9 mouse cellular contexts compared by ENCODE assay signal in the genomic region with DNA sequence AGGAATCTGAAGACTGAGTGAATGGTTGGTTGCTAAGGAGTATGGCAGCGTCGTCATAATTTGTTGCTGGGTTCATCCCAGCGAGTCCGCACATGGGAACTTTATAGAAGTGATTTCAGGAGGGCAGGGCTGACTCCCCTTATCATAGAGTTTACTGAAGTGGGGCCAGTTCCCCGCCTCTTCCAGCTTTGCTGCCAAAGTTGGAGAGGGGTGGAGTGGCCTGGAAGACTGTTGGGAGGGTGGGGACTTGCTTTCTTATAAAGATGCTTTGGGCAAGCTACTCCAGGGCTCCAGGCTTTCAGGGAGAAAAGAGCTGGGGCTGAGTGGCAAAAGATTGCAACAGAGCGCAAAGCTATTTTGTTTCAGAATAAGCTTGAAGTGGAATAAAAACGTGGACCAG. TPM values are rescaled to one million over a fixed set of nuclear protein-coding genes. Genes with fewer than 3 reads are reported as not detected.
DNase-seq lines count a peak whose midpoint lies in the region; ATAC-seq and TF ChIP-seq lines count a peak whose summit lies in the region.
"Had no signal": no experiment of that assay in that cellular context is flagged by ENCODE, and none has a peak within 500 bp of the region (broad histone marks: within the 10 kb centered on the region; RNA-seq: fewer than 3 reads in every experiment).

No protein-coding gene starts in this region.

- H3K9ac ChIP-seq in hindbrain, embryonic 14.5 days = no peak overlapping the region
- H3K9ac ChIP-seq in liver, embryonic 15.5 days = no peak overlapping the region
- H3K9ac ChIP-seq: liver, embryonic 14.5 days had no signal

- peak overlapping the region; percentile 99 for H3K4me2 ChIP-seq in hindbrain, embryonic 14.5 days (replicated peaks)
- 0 out of 2 replicates have a peak overlapping the region, but pooled peaks have one; percentile 59 for H3K4me2 ChIP-seq in liver, embryonic 15.5 days

- H3K27me3 ChIP-seq in hindbrain, embryonic 14.5 days (ENCODE audit: control insufficient read depth, insufficient read depth, low read length) = peaks cover 17% of the 10 kb centered on the region
- H3K27me3 ChIP-seq in liver, embryonic 15.5 days = no peaks in the 10 kb centered on the region; the same call in 1 of the 2 replicates

- TF ChIP-seq CTCF in gastrocnemius, adult 2 months (IDR thresholded peaks at IDR 0.05) = no peak

- WGBS in hindbrain, embryonic 14.5 days = 41% methylated on average over 7 of the region's 7 CpGs
- WGBS in liver, embryonic 15.5 days (ENCODE audit: insufficient replicate concordance) = 36% methylated on average over 7 of the region's 7 CpGs

- no peaks in the 10 kb centered on the region for H3K36me3 ChIP-seq in hindbrain, embryonic 14.5 days (replicated peaks; ENCODE audit: control insufficient read depth, insufficient read depth)
- H3K36me3 ChIP-seq in liver, embryonic 15.5 days (replicated peaks) = no peaks in the 10 kb centered on the region

- intact Hi-C loops in gastrocnemius, adult 2 months (cut with DNase I) = loop anchor here (5.0 kb wide), 1 partner anchor 106 kb away; no protein-coding TSS in a partner anchor

- H3K27ac ChIP-seq in gastrocnemius, adult 2 months = 0 out of 2 replicates have a peak overlapping the region, but pooled peaks have one; percentile 2
- no peak overlapping the region for H3K27ac ChIP-seq in hindbrain, embryonic 14.5 days
- no peak overlapping the region for H3K27ac ChIP-seq in liver, embryonic 15.5 days (replicated peaks)
- H3K27ac ChIP-seq: liver, embryonic 14.5 days had no signal

- ATAC-seq in cerebellum, adult (ENCODE audit: insufficient number of reproducible peaks, low FRiP score, low TSS enrichment) = no peak
- ATAC-seq in hindbrain, embryonic 14.5 days (ENCODE audit: low FRiP score) = no peak
- ATAC-seq in liver, embryonic 15.5 days (ENCODE audit: insufficient read depth) = no peak

- no peaks in the 10 kb centered on the region for H3K9me3 ChIP-seq in hindbrain, embryonic 14.5 days (ENCODE audit: control insufficient read depth, low read length)
- no peaks in the 10 kb centered on the region for H3K9me3 ChIP-seq in liver, embryonic 15.5 days (replicated peaks)

- peak; percentile 11 to 22 for DNase-seq in cerebellum, postnatal 10 days
- DNase-seq in gastrocnemius, adult 2 months = peak; percentile 44
- DNase-seq in hindbrain, embryonic 14.5 days (ENCODE audit: low spot score) = no peak
- DNase-seq in ovary, postnatal 14 days (ENCODE audit: low spot score) = peak; percentile 22
- DNase-seq in layer of hippocampus, adult 18-20 months (ENCODE audit: low spot score in 2 of 2) = no peak
- no peak for DNase-seq in thymus, postnatal 10 days (ENCODE audit: low spot score in 2 of 2)

- H3K4me1 ChIP-seq in hindbrain, embryonic 14.5 days (replicated peaks; ENCODE audit: control insufficient read depth, insufficient read depth, low read length) = peaks cover 4% of the 10 kb centered on the region
- H3K4me1 ChIP-seq in liver, embryonic 15.5 days (replicated peaks) = no peaks in the 10 kb centered on the region

- H3K4me3 ChIP-seq in gastrocnemius, adult 2 months = peak overlapping the region; percentile 75
- peak overlapping the region; percentile 57 for H3K4me3 ChIP-seq in hindbrain, embryonic 14.5 days (replicated peaks; ENCODE audit: low read length)
- H3K4me3 ChIP-seq in liver, embryonic 15.5 days (replicated peaks) = no peak overlapping the region

RNA-seq across cellular contexts. Expression of a gene that starts 0.7 kb away (rescaled TPM):
- 1 to 10 TPM; 5.7 to 5.9 TPM for total RNA-seq in gastrocnemius, adult 2 months (2021)
- polyA plus RNA-seq in hindbrain, embryonic 14.5 days (2014; fragmentation: Nextera tagmentation; extraction: Ambion mirVana) = 9.5 and 11.5 TPM in 2 replicates
- polyA plus RNA-seq in liver, embryonic 15.5 days (2015; fragmentation: Nextera tagmentation; extraction: Ambion mirVana) = 0.47 and 0.51 TPM in 2 replicates
- 10 to 100 TPM in 1 of 2 experiments, 1 to 10 TPM in 1; 9.1 to 10.6 TPM for total RNA-seq in layer of hippocampus, adult 18-20 months (2021)

Comparison
In these comparisons a context has a peak if more than half of its experiments do, and no peak if none do; other contexts are left out.
1. DNase-seq: peak in cerebellum, postnatal 10 days (2 of 2), gastrocnemius, adult 2 months (single experiment) and ovary, postnatal 14 days (single experiment); none in hindbrain, embryonic 14.5 days (single experiment), layer of hippocampus, adult 18-20 months (0 of 2) and thymus, postnatal 10 days (0 of 2).